Mouse (Mus musculus): ENCODE measurements around the gene Lrfn3. TPM values are rescaled to one million over a fixed set of nuclear protein-coding genes. Genes with fewer than 3 reads are reported as not detected.

The Lrfn3 gene
- polyA plus RNA-seq, 1 experiment from 2014 or later: 15.2 TPM

GRCm38 (mm10) chr7:30332622-30333259, 29.8 kb downstream of the Lrfn3 start:
- Histone ChIP-seq H3K27ac (ENCODE audit: low read length) (no peak overlapping the region), H3K27me3 (ENCODE audit: control insufficient read depth, insufficient read depth, low read depth, low read length) (peaks cover 15% of the 10 kb centered on the region), H3K4me3 (ENCODE audit: low read depth, low read length) (no peak overlapping the region), H3K9me3 (replicated peaks; ENCODE audit: control insufficient read depth, low read length, poor library complexity, severe bottlenecking) (no peaks in the 10 kb centered on the region), H3K36me3 (ENCODE audit: control insufficient read depth, insufficient read depth, low read length) (no peaks in the 10 kb centered on the region), H3K9ac (ENCODE audit: low read depth, low read length) (no peak overlapping the region), H3K4me1 (ENCODE audit: control insufficient read depth, insufficient read depth, low read length) (peaks cover 12% of the 10 kb centered on the region), H3K4me2 (ENCODE audit: low read length) (no peak overlapping the region)
- 67% methylated on average over 18 of the region's 18 CpGs for WGBS
- no peak for ATAC-seq

- Histone ChIP-seq H3K4me3 (ENCODE audit: low read depth, low read length) (peak overlapping the region; percentile 25; the same call in 1 of the 2 replicates), H3K27ac (ENCODE audit: low read length) (no peak overlapping the region), H3K36me3 (ENCODE audit: control insufficient read depth, insufficient read depth, low read length) (no peaks in the 10 kb centered on the region), H3K4me2 (ENCODE audit: low read length) (peak overlapping the region; percentile 51), H3K27me3 (ENCODE audit: control insufficient read depth, insufficient read depth, low read depth, low read length) (peaks cover 15% of the 10 kb centered on the region), H3K4me1 (ENCODE audit: control insufficient read depth, insufficient read depth, low read length) (peaks cover 12% of the 10 kb centered on the region), H3K9ac (ENCODE audit: low read depth, low read length) (no peak overlapping the region), H3K9me3 (replicated peaks; ENCODE audit: control insufficient read depth, low read length, poor library complexity, severe bottlenecking) (no peaks in the 10 kb centered on the region)
- ATAC-seq: peak; percentile 91
- WGBS: 2% methylated on average over 13 of the region's 13 CpGs
These were observed 30.7 kb downstream of the Lrfn3 start for GRCm38 (mm10) chr7:30331887-30332286.

GRCm38 (mm10) chr7:30328379-30328778, 34.2 kb downstream of the Lrfn3 start:
- Histone ChIP-seq H3K9ac (ENCODE audit: low read depth, low read length) (no peak overlapping the region), H3K36me3 (ENCODE audit: control insufficient read depth, insufficient read depth, low read length) (no peaks in the 10 kb centered on the region), H3K4me2 (ENCODE audit: low read length) (no peak overlapping the region), H3K27me3 (ENCODE audit: control insufficient read depth, insufficient read depth, low read depth, low read length) (no peaks in the 10 kb centered on the region), H3K9me3 (replicated peaks; ENCODE audit: control insufficient read depth, low read length, poor library complexity, severe bottlenecking) (no peaks in the 10 kb centered on the region; the same call in 1 of the 2 replicates), H3K4me3 (ENCODE audit: low read depth, low read length) (no peak overlapping the region), H3K4me1 (ENCODE audit: control insufficient read depth, insufficient read depth, low read length) (peaks cover 6% of the 10 kb centered on the region), H3K27ac (ENCODE audit: low read length) (no peak overlapping the region)
- 48% methylated on average over 10 of the region's 10 CpGs for WGBS
- no peak for ATAC-seq

- H3K4me3 ChIP-seq (ENCODE audit: low read depth, low read length): no peak overlapping the region
- H3K27me3 ChIP-seq (ENCODE audit: control insufficient read depth, insufficient read depth, low read depth, low read length): no peaks in the 10 kb centered on the region
- no peak for ATAC-seq
- H3K9ac ChIP-seq (ENCODE audit: low read depth, low read length): no peak overlapping the region
- no peaks in the 10 kb centered on the region for H3K36me3 ChIP-seq (ENCODE audit: control insufficient read depth, insufficient read depth, low read length)
- no peak overlapping the region for H3K27ac ChIP-seq (ENCODE audit: low read length)
- H3K4me2 ChIP-seq (ENCODE audit: low read length): no peak overlapping the region
- 57% methylated on average over 15 of the region's 15 CpGs for WGBS
- H3K4me1 ChIP-seq (ENCODE audit: control insufficient read depth, insufficient read depth, low read length): peaks cover 9% of the 10 kb centered on the region
- H3K9me3 ChIP-seq (replicated peaks; ENCODE audit: control insufficient read depth, low read length, poor library complexity, severe bottlenecking): no peaks in the 10 kb centered on the region; the same call in 1 of the 2 replicates
These were observed 35.4 kb downstream of the Lrfn3 start for GRCm38 (mm10) chr7:30327140-30327539.

- no peak overlapping the region for H3K4me3 ChIP-seq (ENCODE audit: low read depth, low read length)
- H3K9ac ChIP-seq (ENCODE audit: low read depth, low read length): no peak overlapping the region
- H3K4me2 ChIP-seq (ENCODE audit: low read length): no peak overlapping the region
- H3K27me3 ChIP-seq (ENCODE audit: control insufficient read depth, insufficient read depth, low read depth, low read length): no peaks in the 10 kb centered on the region
- ATAC-seq: no peak
- H3K36me3 ChIP-seq (ENCODE audit: control insufficient read depth, insufficient read depth, low read length): no peaks in the 10 kb centered on the region
- no peaks in the 10 kb centered on the region; the same call in 1 of the 2 replicates for H3K9me3 ChIP-seq (replicated peaks; ENCODE audit: control insufficient read depth, low read length, poor library complexity, severe bottlenecking)
- no peak overlapping the region for H3K27ac ChIP-seq (ENCODE audit: low read length)
- H3K4me1 ChIP-seq (ENCODE audit: control insufficient read depth, insufficient read depth, low read length): peaks cover 7% of the 10 kb centered on the region
These were observed 36.1 kb downstream of the Lrfn3 start for GRCm38 (mm10) chr7:30326427-30326826.

GRCm38 (mm10) chr7:30325364-30325763, 37.2 kb downstream of the Lrfn3 start:
- Histone ChIP-seq H3K36me3 (ENCODE audit: control insufficient read depth, insufficient read depth, low read length) (no peaks in the 10 kb centered on the region), H3K9ac (ENCODE audit: low read depth, low read length) (no peak overlapping the region), H3K4me1 (ENCODE audit: control insufficient read depth, insufficient read depth, low read length) (peaks cover 14% of the 10 kb centered on the region), H3K4me3 (ENCODE audit: low read depth, low read length) (no peak overlapping the region), H3K9me3 (replicated peaks; ENCODE audit: control insufficient read depth, low read length, poor library complexity, severe bottlenecking) (no peaks in the 10 kb centered on the region; the same call in 1 of the 2 replicates), H3K27me3 (ENCODE audit: control insufficient read depth, insufficient read depth, low read depth, low read length) (no peaks in the 10 kb centered on the region), H3K4me2 (ENCODE audit: low read length) (no peak overlapping the region), H3K27ac (ENCODE audit: low read length) (no peak overlapping the region)
- ATAC-seq: no peak
- 44% methylated on average over 2 of the region's 2 CpGs for WGBS

GRCm38 (mm10) chr7:30324300-30324944, 38.1 kb downstream of the Lrfn3 start:
- no peak for ATAC-seq
- Histone ChIP-seq H3K9ac (ENCODE audit: low read depth, low read length) (no peak overlapping the region), H3K36me3 (ENCODE audit: control insufficient read depth, insufficient read depth, low read length) (no peaks in the 10 kb centered on the region), H3K27ac (ENCODE audit: low read length) (no peak overlapping the region), H3K9me3 (replicated peaks; ENCODE audit: control insufficient read depth, low read length, poor library complexity, severe bottlenecking) (no peaks in the 10 kb centered on the region; the same call in 1 of the 2 replicates), H3K4me1 (ENCODE audit: control insufficient read depth, insufficient read depth, low read length) (peaks cover 14% of the 10 kb centered on the region), H3K4me3 (ENCODE audit: low read depth, low read length) (no peak overlapping the region), H3K27me3 (ENCODE audit: control insufficient read depth, insufficient read depth, low read depth, low read length) (no peaks in the 10 kb centered on the region), H3K4me2 (ENCODE audit: low read length) (no peak overlapping the region)
- WGBS: 80% methylated on average over 5 of the region's 5 CpGs

GRCm38 (mm10) chr7:30323795-30324194, 38.8 kb downstream of the Lrfn3 start, which contains the start of gene Sdhaf1:
TSS of gene Sdhaf1 (minus strand) at chr7:30323895.
- ATAC-seq: no peak
- no peaks in the 10 kb centered on the region; the same call in 1 of the 2 replicates for H3K9me3 ChIP-seq (replicated peaks; ENCODE audit: control insufficient read depth, low read length, poor library complexity, severe bottlenecking)
- peak within 1 kb of the TSS; percentile 75 for H3K4me3 ChIP-seq (ENCODE audit: low read depth, low read length)
- H3K4me2 ChIP-seq (ENCODE audit: low read length): peak within 1 kb of the TSS; percentile 87
- no peaks in the 10 kb centered on the region for H3K36me3 ChIP-seq (ENCODE audit: control insufficient read depth, insufficient read depth, low read length)
- 76% methylated on average over 3 of the region's 3 CpGs for WGBS
- no peaks in the 10 kb centered on the region for H3K27me3 ChIP-seq (ENCODE audit: control insufficient read depth, insufficient read depth, low read depth, low read length)
- H3K4me1 ChIP-seq (ENCODE audit: control insufficient read depth, insufficient read depth, low read length): peaks cover 14% of the 10 kb centered on the region
- H3K9ac ChIP-seq (ENCODE audit: low read depth, low read length): peak within 1 kb of the TSS; percentile 22; the same call in 1 of the 2 replicates
- peak within 1 kb of the TSS; percentile 8 for H3K27ac ChIP-seq (ENCODE audit: low read length)

GRCm38 (mm10) chr7:30322865-30323264, 39.7 kb downstream of the Lrfn3 start:
- H3K36me3 ChIP-seq (ENCODE audit: control insufficient read depth, insufficient read depth, low read length): no peaks in the 10 kb centered on the region
- peak overlapping the region; percentile 75 for H3K4me3 ChIP-seq (ENCODE audit: low read depth, low read length)
- H3K27ac ChIP-seq (ENCODE audit: low read length): peak overlapping the region; percentile 8
- peak overlapping the region; percentile 22; the same call in 1 of the 2 replicates for H3K9ac ChIP-seq (ENCODE audit: low read depth, low read length)
- WGBS: 35% methylated on average over 6 of the region's 6 CpGs
- peaks cover 14% of the 10 kb centered on the region for H3K4me1 ChIP-seq (ENCODE audit: control insufficient read depth, insufficient read depth, low read length)
- H3K4me2 ChIP-seq (ENCODE audit: low read length): peak overlapping the region; percentile 87
- no peak for ATAC-seq
- H3K27me3 ChIP-seq (ENCODE audit: control insufficient read depth, insufficient read depth, low read depth, low read length): no peaks in the 10 kb centered on the region
- no peaks in the 10 kb centered on the region; the same call in 1 of the 2 replicates for H3K9me3 ChIP-seq (replicated peaks; ENCODE audit: control insufficient read depth, low read length, poor library complexity, severe bottlenecking)
